Mouse (Mus musculus): ENCODE measurements around the gene C2cd5.

- TF ChIP-seq CTCF (IDR thresholded peaks at IDR 0.05; ENCODE audit: low read depth) (no peak), EP300 (IDR thresholded peaks at IDR 0.05; ENCODE audit: low read depth) (no peak)
Observed at GRCm38 (mm10) chr6:143085898-143086297, 14.0 kb downstream of the C2cd5 start.
